Mouse (Mus musculus): ENCODE measurements around the gene Atp6v0a4.

DNA sequence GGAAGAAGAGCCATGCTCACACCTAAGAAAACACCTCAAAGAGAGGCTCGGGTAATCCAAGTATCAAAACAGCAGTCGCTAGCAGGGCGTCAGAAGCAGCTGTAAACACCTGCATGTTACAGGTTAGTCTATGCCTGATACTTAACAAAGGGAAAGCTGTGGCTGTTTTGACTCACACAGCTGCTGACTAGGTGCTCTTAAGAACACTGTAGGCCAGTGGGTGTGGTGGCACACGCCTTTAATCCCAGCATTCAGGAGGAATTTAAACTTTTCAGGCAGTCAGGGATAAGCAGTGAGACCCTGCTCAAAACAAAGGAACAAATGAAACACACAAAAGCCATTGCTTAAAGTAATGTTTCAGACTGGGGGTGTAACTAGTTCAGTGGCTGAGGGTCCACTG lies 41.2 kb downstream of the Atp6v0a4 start:
- TF ChIP-seq CTCF (IDR thresholded peaks at IDR 0.05; ENCODE audit: low read depth, low read length), result no peak
- no peak for TF ChIP-seq GATA1 (IDR thresholded peaks at IDR 0.05; ENCODE audit: borderline replicate concordance, low read length)
- no peak for TF ChIP-seq TAL1 (conservative IDR thresholded peaks at IDR 0.05; ENCODE audit: low read depth, low read length)
- no peak for TF ChIP-seq POLR2AphosphoS5 (IDR thresholded peaks at IDR 0.05; ENCODE audit: insufficient replicate concordance, low read depth, low read length)

Measured in G1E (cell line).